Mouse (Mus musculus): ENCODE measurements at regions not wholly inside any gene's neighbourhood (a gene's known extent, or its start where the extent isn't known, plus 50 kb on each side); places are given as distances from the start of the nearest gene placed in this dataset.
"Not testable (repeated sequence)": the region's sequence is repeated elsewhere in the genome, so short reads cannot be mapped to it uniquely, and the experiment has no call there.

DNA sequence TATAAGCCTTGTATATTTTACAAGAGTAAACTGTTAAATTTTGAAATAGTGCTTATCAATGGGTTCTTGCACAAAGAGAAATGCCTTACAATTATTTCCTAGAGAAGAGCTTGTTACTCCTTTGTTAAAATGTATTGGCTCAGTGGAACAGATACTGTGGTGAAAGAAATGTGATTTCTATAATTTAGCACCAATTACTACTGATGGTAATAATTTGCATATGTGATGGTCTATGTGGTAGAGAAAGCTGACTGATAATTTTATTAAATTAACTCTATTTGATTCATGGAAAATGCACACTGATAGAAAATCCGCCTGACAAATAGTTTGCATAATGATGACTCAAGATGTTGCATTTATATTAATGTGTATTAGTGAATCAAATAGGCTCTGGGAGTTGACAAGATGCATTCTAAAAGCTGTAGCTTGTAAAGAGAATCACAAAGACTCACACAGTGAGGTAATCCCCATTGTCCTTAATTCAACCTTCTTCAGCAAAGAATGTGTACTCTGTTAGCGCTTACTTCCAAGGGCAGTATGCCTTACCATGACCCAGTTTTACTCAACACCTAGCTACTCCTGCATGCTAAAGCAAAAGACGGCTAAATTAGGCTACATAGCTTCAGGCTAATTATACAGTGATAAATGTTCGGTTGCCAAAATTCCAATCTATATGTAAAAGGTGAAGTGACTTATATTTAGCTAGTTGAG lies 329.8 kb upstream of the Cenpq start:
- Histone ChIP-seq H3K9me3 (replicated peaks; ENCODE audit: control insufficient read depth, low read length, poor library complexity, severe bottlenecking) (no peaks in the 10 kb centered on the region), H3K9ac (ENCODE audit: low read depth, low read length) (no peak overlapping the region), H3K36me3 (ENCODE audit: control insufficient read depth, insufficient read depth, low read length) (no peaks in the 10 kb centered on the region), H3K27me3 (ENCODE audit: control insufficient read depth, insufficient read depth, low read depth, low read length) (no peaks in the 10 kb centered on the region), H3K4me3 (ENCODE audit: low read depth, low read length) (no peak overlapping the region), H3K4me1 (ENCODE audit: control insufficient read depth, insufficient read depth, low read length) (no peaks in the 10 kb centered on the region), H3K4me2 (ENCODE audit: low read length) (no peak overlapping the region), H3K27ac (ENCODE audit: low read length) (no peak overlapping the region)
- WGBS, result 45% methylated on average over 4 of the region's 4 CpGs
- no peak for ATAC-seq

DNA sequence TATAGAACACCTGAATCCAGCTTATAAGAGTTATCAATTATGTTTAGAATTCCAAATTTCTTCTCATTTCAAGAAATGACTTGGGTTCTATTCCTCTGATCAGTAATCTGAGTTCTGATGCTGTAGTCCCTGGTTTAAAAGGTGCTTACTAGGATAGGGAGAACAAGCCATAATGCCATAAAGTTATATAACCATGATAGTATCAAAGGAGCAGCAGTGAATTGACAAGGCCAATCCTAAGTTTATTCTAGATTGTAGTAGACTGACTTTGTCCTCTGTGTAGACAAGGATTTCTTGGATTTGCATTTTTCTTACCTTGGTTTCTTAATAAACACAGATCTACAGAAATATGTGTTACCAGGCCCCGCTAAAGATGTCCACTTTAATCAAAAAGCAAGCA lies 326.6 kb upstream of the Cenpq start:
- no peaks in the 10 kb centered on the region for H3K9me3 ChIP-seq (replicated peaks; ENCODE audit: control insufficient read depth, low read length, poor library complexity, severe bottlenecking)
- ATAC-seq, result no peak
- 88% methylated on average over 1 of the region's 1 CpGs for WGBS
- H3K4me2 ChIP-seq (ENCODE audit: low read length), result no peak overlapping the region
- H3K36me3 ChIP-seq (ENCODE audit: control insufficient read depth, insufficient read depth, low read length), result no peaks in the 10 kb centered on the region
- no peaks in the 10 kb centered on the region for H3K4me1 ChIP-seq (ENCODE audit: control insufficient read depth, insufficient read depth, low read length)
- no peak overlapping the region for H3K4me3 ChIP-seq (ENCODE audit: low read depth, low read length)
- no peaks in the 10 kb centered on the region for H3K27me3 ChIP-seq (ENCODE audit: control insufficient read depth, insufficient read depth, low read depth, low read length)
- no peak overlapping the region for H3K9ac ChIP-seq (ENCODE audit: low read depth, low read length)
- no peak overlapping the region for H3K27ac ChIP-seq (ENCODE audit: low read length)

DNA sequence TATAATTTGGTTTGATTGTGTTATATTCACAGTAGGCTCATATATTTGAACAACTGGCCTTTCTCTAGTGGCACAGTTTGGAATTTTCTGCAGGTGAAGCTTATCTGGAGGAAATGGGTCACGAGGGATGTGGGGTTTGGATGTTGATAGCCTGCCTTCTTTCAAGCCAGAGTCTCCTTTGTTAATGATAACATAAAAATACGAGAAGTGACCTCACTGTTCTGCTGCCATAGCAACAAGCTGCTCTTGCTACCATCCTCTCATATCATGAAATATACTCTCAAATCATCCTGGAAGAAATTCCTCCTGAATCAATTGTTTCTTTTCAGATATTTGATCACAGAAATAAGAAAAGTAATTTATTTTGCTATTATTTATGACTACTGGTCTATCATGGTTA lies 313.6 kb upstream of the Cenpq start:
- no peaks in the 10 kb centered on the region for H3K36me3 ChIP-seq (ENCODE audit: control insufficient read depth, insufficient read depth, low read length)
- peak; percentile 89 for ATAC-seq
- H3K9ac ChIP-seq (ENCODE audit: low read depth, low read length), result no peak overlapping the region
- H3K27ac ChIP-seq (ENCODE audit: low read length), result no peak overlapping the region
- no peaks in the 10 kb centered on the region for H3K27me3 ChIP-seq (ENCODE audit: control insufficient read depth, insufficient read depth, low read depth, low read length)
- H3K4me3 ChIP-seq (ENCODE audit: low read depth, low read length), result no peak overlapping the region
- no peaks in the 10 kb centered on the region; the same call in 1 of the 2 replicates for H3K9me3 ChIP-seq (replicated peaks; ENCODE audit: control insufficient read depth, low read length, poor library complexity, severe bottlenecking)
- no peak overlapping the region for H3K4me2 ChIP-seq (ENCODE audit: low read length)
- H3K4me1 ChIP-seq (ENCODE audit: control insufficient read depth, insufficient read depth, low read length), result no peaks in the 10 kb centered on the region; the same call in 1 of the 2 replicates
- WGBS, result 42% methylated on average over 2 of the region's 2 CpGs

DNA sequence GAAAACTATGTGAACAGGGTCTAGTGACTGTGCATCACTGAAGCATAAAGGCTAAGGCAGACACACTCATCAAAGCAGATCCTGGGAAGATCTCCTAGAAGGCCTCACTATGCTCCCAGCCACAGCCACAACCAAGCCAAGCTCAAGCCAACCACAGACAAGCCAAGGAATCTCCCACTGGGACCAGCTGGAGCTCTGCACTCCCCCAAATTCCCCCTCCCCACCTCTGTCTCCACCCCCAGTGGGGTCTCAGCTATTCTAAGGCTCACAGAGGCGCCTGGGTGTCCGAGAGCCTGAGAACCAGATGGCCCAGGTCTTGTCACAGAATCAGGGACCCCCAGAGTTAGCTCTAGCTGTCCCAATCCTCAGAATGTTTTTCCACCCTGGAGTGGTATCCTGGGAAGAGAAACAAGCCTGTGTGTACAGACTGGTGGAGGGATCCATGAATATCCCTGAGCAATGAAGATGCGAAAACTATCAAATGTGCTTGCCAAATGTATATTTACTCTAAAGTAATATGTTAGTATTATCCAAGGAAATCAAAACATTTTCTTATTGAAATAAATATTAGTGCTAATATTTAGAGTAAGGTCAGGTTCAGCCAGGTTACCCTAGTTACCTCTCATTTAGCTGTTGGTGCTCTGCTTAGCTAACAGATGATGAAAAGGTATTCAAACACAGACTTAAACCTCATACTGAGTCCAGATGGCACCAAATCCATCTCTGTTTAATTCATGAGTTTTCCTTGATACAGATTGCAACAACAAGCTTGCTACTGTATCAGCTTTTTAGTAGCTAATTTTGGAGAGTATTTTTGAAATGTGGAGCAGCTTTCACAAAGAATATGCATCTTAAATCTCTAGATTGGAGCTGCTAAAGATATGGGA lies 292.5 kb upstream of the Cenpq start:
- no peak overlapping the region for H3K9ac ChIP-seq (ENCODE audit: low read depth, low read length)
- no peak overlapping the region for H3K4me3 ChIP-seq (ENCODE audit: low read depth, low read length)
- 62% methylated on average over 3 of the region's 3 CpGs for WGBS
- H3K4me2 ChIP-seq (ENCODE audit: low read length), result no peak overlapping the region
- no peaks in the 10 kb centered on the region for H3K36me3 ChIP-seq (ENCODE audit: control insufficient read depth, insufficient read depth, low read length)
- H3K27me3 ChIP-seq (ENCODE audit: control insufficient read depth, insufficient read depth, low read depth, low read length), result no peaks in the 10 kb centered on the region
- H3K27ac ChIP-seq (ENCODE audit: low read length), result no peak overlapping the region
- no peaks in the 10 kb centered on the region for H3K9me3 ChIP-seq (replicated peaks; ENCODE audit: control insufficient read depth, low read length, poor library complexity, severe bottlenecking)
- H3K4me1 ChIP-seq (ENCODE audit: control insufficient read depth, insufficient read depth, low read length), result no peaks in the 10 kb centered on the region
- ATAC-seq, result no peak

DNA sequence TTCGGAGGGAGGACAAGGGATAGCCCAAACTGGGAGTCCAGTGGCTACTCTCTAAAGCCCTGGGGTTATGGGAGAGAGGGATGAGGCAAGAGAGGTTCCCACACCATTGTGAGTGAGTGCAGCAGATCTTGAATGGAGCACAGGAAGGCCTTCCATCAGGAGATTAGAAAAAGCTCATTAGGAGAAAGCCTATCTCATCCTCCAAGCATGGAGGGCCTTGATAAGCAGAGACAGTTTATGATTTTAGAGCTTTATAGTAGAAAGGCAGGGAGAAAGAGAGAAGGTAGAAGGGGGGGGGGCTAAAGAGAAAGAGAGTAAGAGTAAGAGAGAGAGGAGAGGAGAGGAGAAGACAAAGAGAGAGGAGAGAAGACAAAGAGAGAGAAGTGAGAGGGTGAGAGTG lies 282.0 kb upstream of the Cenpq start:
- WGBS, result 89% methylated on average over 1 of the region's 1 CpGs

DNA sequence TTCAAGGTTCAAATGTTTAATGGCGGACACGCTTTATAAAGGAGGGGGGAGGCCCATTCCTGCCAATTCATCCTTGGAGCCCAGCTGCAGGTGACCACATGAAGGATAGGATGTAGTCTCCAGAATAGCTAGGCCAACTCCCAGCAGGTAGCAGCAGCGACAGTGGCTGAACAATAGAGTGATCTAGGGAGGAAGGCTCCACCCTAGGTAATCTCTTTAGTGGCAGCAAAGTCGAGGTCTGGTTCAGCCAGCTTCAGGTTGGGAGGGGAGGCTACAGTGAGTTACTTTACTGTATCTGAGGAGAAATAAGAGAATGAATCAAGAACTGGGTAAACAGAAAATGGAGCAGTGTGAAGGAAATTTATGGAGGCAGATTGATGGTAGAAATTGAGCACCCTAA lies 264.6 kb upstream of the Cenpq start:
- 50% methylated on average over 4 of the region's 4 CpGs for WGBS
- H3K9ac ChIP-seq (ENCODE audit: low read depth, low read length); H3K4me3 ChIP-seq (ENCODE audit: low read depth, low read length); H3K9me3 ChIP-seq (replicated peaks; ENCODE audit: control insufficient read depth, low read length, poor library complexity, severe bottlenecking); ATAC-seq; H3K4me1 ChIP-seq (ENCODE audit: control insufficient read depth, insufficient read depth, low read length); H3K4me2 ChIP-seq (ENCODE audit: low read length); H3K27me3 ChIP-seq (ENCODE audit: control insufficient read depth, insufficient read depth, low read depth, low read length); H3K36me3 ChIP-seq (ENCODE audit: control insufficient read depth, insufficient read depth, low read length); H3K27ac ChIP-seq (ENCODE audit: low read length): not testable (repeated sequence)

More for the DNA sequence above, 282.0 kb upstream of the Cenpq start:
- no peak overlapping the region for H3K9ac ChIP-seq (ENCODE audit: low read depth, low read length)
- H3K4me2 ChIP-seq (ENCODE audit: low read length), result no peak overlapping the region
- no peak overlapping the region for H3K27ac ChIP-seq (ENCODE audit: low read length)
- ATAC-seq, result no peak
- H3K4me3 ChIP-seq (ENCODE audit: low read depth, low read length), result no peak overlapping the region
- no peaks in the 10 kb centered on the region for H3K4me1 ChIP-seq (ENCODE audit: control insufficient read depth, insufficient read depth, low read length)
- no peaks in the 10 kb centered on the region for H3K36me3 ChIP-seq (ENCODE audit: control insufficient read depth, insufficient read depth, low read length)
- no peaks in the 10 kb centered on the region for H3K27me3 ChIP-seq (ENCODE audit: control insufficient read depth, insufficient read depth, low read depth, low read length)
- H3K9me3 ChIP-seq (replicated peaks; ENCODE audit: control insufficient read depth, low read length, poor library complexity, severe bottlenecking), result no peaks in the 10 kb centered on the region

DNA sequence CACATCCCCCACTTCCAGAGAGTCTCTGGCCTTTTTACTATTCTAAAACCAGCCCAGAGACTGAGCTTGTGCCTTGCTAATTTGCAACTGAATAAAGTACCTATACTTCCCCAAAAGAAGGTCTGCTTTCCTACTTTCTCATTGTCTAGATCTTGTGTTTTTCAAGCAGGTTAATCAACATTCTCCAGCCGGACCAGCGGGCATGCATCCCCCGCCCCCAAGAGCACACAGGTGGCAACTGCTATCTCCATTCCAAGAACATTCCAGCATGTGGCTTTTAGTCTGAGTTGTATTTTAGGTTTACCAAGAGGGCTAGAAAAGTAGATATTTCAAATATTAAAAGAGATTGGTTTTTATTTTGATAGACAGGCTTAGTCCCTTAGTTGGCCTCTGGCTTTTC lies 255.5 kb upstream of the Cenpq start:
- H3K4me2 ChIP-seq (ENCODE audit: low read length); H3K9me3 ChIP-seq (replicated peaks; ENCODE audit: control insufficient read depth, low read length, poor library complexity, severe bottlenecking); H3K27me3 ChIP-seq (ENCODE audit: control insufficient read depth, insufficient read depth, low read depth, low read length); H3K27ac ChIP-seq (ENCODE audit: low read length); ATAC-seq; H3K4me3 ChIP-seq (ENCODE audit: low read depth, low read length); H3K4me1 ChIP-seq (ENCODE audit: control insufficient read depth, insufficient read depth, low read length); H3K36me3 ChIP-seq (ENCODE audit: control insufficient read depth, insufficient read depth, low read length); H3K9ac ChIP-seq (ENCODE audit: low read depth, low read length): not testable (repeated sequence)
- WGBS, result 84% methylated on average over 3 of the region's 3 CpGs

DNA sequence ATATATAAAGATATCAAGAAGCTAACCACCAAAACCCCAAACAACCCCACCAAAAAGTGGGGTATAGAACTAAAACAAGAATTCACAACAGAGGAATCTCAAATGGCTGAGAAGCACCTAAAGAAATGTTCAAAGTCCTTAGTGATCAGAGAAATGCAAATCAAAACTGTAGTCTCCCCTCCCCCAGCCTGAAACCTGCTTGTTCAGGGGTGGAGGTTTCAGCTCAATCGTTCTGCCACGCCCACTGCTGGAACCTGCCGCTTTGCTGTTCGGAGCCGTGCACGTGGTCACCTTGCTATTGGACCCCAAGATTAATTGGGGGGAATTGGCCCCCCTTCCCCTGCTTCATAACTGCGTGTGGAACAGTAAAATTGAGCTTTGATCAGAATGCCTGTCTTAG lies 251.8 kb upstream of the Cenpq start:
- not testable (repeated sequence) for H3K4me2 ChIP-seq (ENCODE audit: low read length); H3K36me3 ChIP-seq (ENCODE audit: control insufficient read depth, insufficient read depth, low read length); H3K27me3 ChIP-seq (ENCODE audit: control insufficient read depth, insufficient read depth, low read depth, low read length); H3K9me3 ChIP-seq (replicated peaks; ENCODE audit: control insufficient read depth, low read length, poor library complexity, severe bottlenecking); ATAC-seq; H3K4me1 ChIP-seq (ENCODE audit: control insufficient read depth, insufficient read depth, low read length); H3K4me3 ChIP-seq (ENCODE audit: low read depth, low read length); H3K27ac ChIP-seq (ENCODE audit: low read length); H3K9ac ChIP-seq (ENCODE audit: low read depth, low read length)
- 93% methylated on average over 7 of the region's 7 CpGs for WGBS

DNA sequence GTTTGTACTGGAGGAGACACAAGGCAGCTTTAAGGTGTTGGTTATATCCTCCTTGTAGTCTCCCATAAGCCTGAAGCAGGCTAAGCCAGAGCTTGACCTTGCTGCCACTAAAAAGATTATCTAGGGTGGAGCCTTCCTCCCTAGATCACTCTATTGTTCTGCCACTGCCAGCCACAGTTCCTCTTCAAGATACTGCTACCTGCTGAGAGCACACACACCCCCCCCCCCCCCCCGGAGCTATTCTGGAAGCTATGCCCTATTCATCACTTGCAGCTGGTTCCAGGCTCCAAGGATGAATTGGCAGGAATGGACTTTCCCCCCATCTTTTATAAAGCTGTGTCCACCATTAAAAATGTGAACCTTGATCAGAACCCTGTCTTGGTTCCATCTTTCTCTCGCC lies 249.9 kb upstream of the Cenpq start:
- Histone ChIP-seq H3K4me3 (ENCODE audit: low read depth, low read length) (no peak overlapping the region), H3K27me3 (ENCODE audit: control insufficient read depth, insufficient read depth, low read depth, low read length) (no peaks in the 10 kb centered on the region), H3K4me1 (ENCODE audit: control insufficient read depth, insufficient read depth, low read length) (no peaks in the 10 kb centered on the region), H3K4me2 (ENCODE audit: low read length) (no peak overlapping the region), H3K9ac (ENCODE audit: low read depth, low read length) (no peak overlapping the region), H3K9me3 (replicated peaks; ENCODE audit: control insufficient read depth, low read length, poor library complexity, severe bottlenecking) (no peaks in the 10 kb centered on the region), H3K36me3 (ENCODE audit: control insufficient read depth, insufficient read depth, low read length) (no peaks in the 10 kb centered on the region), H3K27ac (ENCODE audit: low read length) (no peak overlapping the region)
- 76% methylated on average over 2 of the region's 2 CpGs for WGBS
- ATAC-seq, result no peak
